Mouse (Mus musculus): ENCODE results near the gene Akt3. TPM values are rescaled to one million over a fixed set of nuclear protein-coding genes. Genes with fewer than 3 reads are reported as not detected.
A peak's percentile ranks its signal among the peaks of the same experiment; 100 is the strongest.

Akt3 gene
- total RNA-seq, 2 experiments from 2014 or later, result 28.1 to 36.7 TPM

- ATAC-seq (replicated peaks; ENCODE audit: poor library complexity, severe bottlenecking), result no peak
Observed at GRCm38 (mm10) chr1:177014921-177015439, 243.0 kb downstream of the Akt3 start.

DNA sequence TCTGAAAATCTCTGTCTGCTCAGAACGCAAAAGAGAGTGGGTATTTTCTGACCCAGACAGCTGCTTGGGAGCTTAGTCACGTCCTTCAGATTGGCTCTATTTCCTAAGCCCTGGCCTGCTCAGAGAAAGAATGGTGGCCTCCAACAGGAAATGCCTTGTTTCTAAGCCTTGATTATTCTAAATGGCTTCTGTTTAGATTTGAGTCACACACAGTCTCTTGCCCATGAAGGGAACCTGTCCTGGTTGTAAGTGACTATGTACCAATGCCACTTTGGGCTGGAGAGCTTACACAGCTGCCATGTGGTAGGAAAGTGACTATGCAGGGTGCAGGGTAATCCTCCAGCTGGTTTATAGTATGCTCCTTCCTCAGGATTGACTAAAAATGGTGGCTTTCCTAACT is 243.7 kb downstream of the Akt3 start:
- no peak for ATAC-seq (replicated peaks; ENCODE audit: poor library complexity, severe bottlenecking)

- ATAC-seq (replicated peaks; ENCODE audit: poor library complexity, severe bottlenecking), result no peak
Observed at GRCm38 (mm10) chr1:177013776-177014175, 244.2 kb downstream of the Akt3 start.

- no peak for ATAC-seq (replicated peaks; ENCODE audit: poor library complexity, severe bottlenecking)
Observed at GRCm38 (mm10) chr1:177013313-177013712, 244.7 kb downstream of the Akt3 start.

DNA sequence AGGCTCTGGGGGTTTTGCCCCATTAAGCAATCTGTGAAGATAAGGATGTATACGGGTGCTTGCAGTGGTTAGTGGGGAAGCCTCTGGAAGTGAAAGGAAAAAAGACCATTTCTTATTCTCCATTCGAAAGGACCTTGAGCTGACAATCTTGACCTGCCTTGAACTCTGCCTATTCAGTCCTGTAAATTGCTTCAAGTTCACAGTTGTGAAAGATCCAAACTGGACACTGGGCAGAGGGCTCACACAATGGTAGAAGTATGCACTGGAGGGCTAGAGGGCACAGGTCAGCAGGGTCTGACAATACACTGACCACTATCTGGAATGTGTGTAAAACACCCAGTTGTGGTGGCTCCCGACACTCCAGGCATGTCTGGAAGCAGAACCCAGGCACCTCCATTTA is 245.2 kb downstream of the Akt3 start:
- no peak for ATAC-seq (replicated peaks; ENCODE audit: poor library complexity, severe bottlenecking)

- 0 out of 2 replicates have a peak, but pooled peaks have one; percentile 8 for ATAC-seq (replicated peaks; ENCODE audit: poor library complexity, severe bottlenecking)
Observed at GRCm38 (mm10) chr1:177011688-177012087, 246.3 kb downstream of the Akt3 start.

DNA sequence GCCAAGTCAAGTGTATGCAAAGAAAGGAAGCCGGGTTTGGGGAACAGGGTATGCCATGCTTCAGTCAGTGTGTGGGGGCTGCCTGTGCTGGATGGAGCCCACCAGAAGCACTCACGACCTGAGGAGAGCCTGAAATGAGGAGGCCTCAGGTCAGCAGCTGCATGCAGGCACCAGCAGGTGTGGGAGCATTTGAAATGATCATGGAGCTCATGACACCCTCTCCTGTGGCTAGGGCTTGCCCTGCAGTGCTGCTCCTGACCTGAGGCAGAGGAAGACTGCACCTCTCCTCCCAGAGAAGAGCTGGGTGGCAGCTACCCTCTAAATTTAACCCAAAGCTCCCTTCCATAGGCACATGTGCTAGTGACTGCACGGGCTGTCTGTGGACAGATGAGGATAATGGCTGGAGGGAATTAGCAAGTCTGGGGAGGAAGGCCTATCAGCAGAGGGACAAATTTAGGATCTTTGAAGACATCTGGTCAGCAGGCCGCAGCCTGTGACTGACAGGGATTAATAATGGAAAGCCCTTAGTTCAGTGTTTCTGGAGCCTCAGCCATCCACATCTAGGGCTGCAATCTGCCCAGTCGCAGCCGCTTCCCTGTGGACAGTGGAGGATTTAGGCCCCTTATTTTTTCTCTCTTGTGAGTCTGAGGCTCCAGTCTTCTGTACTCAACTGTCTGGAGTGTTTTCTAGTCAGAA is 247.2 kb downstream of the Akt3 start:
- no peak for ATAC-seq (replicated peaks; ENCODE audit: poor library complexity, severe bottlenecking)

DNA sequence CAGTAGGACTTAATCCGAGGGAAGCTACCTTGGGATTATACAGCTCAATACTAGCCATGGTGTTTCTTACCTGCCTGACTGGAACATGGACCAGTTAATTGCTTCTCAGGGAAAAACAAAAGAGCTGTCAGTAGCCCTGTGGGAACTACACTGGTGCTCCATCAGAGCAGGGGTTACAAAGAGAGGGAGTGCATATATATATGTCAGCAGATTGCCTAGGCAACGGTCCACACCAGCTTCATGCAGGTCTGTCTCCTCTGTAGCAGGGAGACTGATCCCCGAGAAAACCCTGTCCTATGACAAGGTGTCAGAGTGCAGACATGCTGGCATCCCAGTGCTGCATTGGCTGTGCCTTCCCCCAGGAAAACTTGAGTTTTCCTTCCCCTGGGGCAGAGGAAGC is 248.0 kb downstream of the Akt3 start:
- ATAC-seq (replicated peaks; ENCODE audit: poor library complexity, severe bottlenecking), result no peak

- ATAC-seq (replicated peaks; ENCODE audit: poor library complexity, severe bottlenecking), result peak; percentile 48
Observed at GRCm38 (mm10) chr1:177008777-177009176, 249.2 kb downstream of the Akt3 start.

- no peak for ATAC-seq (replicated peaks; ENCODE audit: poor library complexity, severe bottlenecking)
Observed at GRCm38 (mm10) chr1:177007405-177007804, 250.6 kb downstream of the Akt3 start.

DNA sequence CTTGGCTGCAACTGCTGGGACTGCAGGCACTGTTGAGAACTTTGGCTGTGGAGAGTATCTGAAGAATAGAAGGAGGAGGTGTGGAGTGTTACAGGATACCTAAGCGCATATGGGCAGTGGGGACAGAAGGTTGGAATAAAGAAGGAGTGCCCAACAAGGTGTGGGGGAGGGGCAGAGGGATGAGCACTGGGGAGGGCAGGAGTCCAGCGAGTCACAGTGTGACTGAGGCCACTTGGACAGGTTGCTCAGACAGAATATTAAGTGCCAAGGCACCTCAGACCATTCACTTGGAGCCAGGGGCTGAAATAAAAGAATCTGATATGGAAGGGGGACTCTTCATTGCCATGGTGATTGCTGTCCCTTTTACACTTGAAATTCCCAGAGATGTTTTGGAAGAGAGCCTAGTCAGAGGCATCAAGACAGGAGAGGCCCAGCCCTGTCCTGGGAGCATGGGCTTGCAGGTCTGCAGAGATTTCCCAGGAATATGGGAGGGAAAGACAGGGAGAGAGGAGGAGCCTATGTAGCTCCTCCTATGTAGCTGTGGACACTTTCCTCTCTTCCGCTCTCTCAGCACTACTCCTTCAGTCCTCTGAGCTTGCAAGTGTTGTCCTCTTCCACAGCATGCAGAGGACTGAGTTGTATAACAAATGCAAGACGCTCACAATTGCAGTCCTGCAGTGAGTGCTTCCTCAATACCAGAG is 253.8 kb downstream of the Akt3 start:
- no peak for ATAC-seq (replicated peaks; ENCODE audit: poor library complexity, severe bottlenecking)

GRCm38 (mm10) chr1:177002951-177003350 is 255.1 kb downstream of the Akt3 start:
- no peak for ATAC-seq (replicated peaks; ENCODE audit: poor library complexity, severe bottlenecking)

DNA sequence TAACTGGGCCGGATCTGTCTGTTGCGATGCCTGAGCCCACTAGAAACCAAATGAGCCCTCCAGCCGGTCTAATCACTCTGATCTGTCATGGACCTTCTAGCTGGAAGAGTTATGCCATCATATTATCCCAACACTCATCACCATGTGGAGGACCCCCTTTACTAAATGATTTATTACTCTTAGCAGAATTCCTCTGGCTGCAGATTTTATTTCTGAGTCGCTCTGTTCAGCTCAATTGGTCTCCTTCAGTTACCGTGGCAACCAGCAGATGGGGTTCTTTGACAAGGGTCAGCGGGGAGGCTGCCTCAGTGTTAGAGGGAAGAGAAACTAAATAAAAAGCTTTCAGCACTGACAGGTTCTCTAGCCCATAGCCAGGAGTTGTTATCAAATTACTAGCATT is 259.0 kb downstream of the Akt3 start:
- peak; percentile 33 for ATAC-seq (replicated peaks; ENCODE audit: poor library complexity, severe bottlenecking)

DNA sequence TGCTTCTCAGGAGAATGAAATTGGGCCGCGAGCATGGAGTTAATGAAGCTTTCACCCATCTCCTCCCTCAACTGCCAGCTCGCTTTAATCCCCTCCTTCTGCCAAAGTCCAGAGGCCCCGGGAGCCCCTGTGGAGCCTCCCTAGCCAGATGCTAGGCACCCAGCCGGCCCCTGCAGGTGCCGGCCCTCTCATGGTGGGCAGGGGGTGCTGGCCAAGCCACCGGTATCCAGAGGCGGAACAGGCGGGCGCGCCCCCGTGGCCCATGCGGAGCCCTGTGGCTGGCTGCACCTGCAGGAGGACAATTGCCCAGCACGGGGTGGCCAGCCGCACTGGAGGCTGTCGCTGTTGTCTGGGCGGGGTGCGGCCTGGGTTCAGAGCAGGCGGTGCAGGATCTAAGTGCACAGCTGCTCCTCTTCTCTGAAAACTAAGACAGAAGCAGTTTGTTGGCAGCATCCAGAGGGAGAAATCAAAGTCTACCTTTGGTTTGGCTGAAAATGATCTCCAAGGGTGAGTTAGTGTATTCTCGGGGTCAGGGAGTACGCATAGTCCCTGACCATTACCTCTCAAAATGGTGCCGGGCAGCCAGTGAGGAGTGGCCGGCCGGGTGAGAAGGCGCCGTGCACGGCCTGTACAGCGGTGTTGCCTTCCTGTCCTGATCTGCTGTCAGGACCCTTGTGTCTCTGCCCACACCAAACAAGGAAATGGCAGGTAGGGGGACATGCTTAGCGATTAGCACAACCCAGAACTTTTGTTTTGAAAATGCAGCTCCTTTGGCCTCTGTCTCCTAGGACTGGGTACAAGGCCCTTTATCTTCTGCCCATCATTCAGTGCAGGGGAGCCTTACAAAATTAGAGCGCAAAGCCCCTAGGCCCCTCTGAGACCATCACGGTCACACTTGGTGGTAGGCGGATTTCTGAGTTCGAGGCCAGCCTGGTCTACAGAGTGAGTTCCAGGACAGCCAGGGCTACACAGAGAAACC is 260.0 kb downstream of the Akt3 start:
- no peak for ATAC-seq (replicated peaks; ENCODE audit: poor library complexity, severe bottlenecking)

DNA sequence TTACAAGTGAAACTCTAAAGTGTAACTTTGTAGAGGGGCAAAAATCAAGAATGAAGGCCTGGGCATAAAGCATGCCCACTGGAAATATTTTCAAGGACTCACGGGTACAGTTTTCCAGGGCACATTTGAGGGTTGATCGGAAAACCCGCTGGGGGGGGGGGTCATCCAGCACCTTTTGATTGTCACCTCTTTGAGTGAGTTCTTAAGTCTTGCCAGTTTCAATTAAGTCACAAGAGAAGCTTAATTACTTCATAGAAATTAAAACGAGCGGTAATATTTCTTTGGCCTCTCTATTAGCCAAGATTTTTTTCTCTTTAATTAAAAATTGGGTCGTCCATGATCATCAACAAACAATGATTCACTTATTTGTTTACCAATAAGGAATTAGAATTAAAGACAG is 260.7 kb downstream of the Akt3 start:
- ATAC-seq (replicated peaks; ENCODE audit: poor library complexity, severe bottlenecking), result no peak

- ATAC-seq (replicated peaks; ENCODE audit: poor library complexity, severe bottlenecking), result peak; percentile 52
Observed at GRCm38 (mm10) chr1:176996630-176997201, 261.3 kb downstream of the Akt3 start.

- no peak for ATAC-seq (replicated peaks; ENCODE audit: poor library complexity, severe bottlenecking)
Observed at GRCm38 (mm10) chr1:176996166-176996565, 261.8 kb downstream of the Akt3 start.

DNA sequence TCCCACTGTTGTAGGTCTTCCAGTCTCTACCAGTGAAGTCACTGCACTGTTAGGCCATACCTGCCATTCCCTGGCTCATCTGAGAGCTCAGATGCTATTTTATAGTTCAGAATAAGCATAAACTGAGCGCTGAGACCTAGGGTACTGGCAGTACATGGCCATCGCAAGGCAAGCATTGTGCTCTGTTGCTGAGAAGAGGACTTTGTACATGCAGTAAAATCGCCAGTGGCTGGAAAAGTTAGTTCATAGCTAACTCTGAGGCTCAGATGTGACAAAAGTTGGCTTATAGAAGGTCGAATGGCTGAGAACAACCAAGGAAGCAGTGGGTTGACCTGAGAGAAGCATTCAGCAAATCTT is 262.6 kb downstream of the Akt3 start:
- ATAC-seq (replicated peaks; ENCODE audit: poor library complexity, severe bottlenecking), result no peak

GRCm38 (mm10) chr1:176994707-176995418 is 263.1 kb downstream of the Akt3 start:
- ATAC-seq (replicated peaks; ENCODE audit: poor library complexity, severe bottlenecking), result no peak

DNA sequence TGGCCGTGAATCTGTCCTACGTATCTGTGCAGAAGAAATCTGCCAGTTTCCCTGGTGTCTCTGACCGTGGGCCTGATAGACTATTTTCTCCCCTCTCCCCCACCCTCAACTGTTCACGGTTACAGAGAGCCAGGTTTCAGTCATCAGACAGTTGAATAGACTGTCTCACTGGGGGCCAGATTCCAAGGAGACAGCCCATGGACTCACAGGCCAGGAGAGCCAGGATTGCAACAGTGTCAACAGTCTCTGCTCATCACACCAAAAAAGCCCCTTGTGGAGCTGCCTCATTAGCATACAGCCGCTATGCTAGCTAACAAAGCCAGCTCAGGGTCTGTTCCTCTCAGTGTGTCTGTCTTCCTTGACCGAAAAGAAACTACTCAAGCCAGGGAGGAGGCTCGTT is 263.9 kb downstream of the Akt3 start:
- peak; percentile 50 for ATAC-seq (replicated peaks; ENCODE audit: poor library complexity, severe bottlenecking)

Data from granulocyte monocyte progenitor cell, adult 5-6 weeks (primary cell).